ENCODE assay signal across 9 mouse cellular contexts in genomic region chr4:124984871-124985670, GRCm38 (mm10). TPM values are rescaled to one million over a fixed set of nuclear protein-coding genes. Genes with fewer than 3 reads are reported as not detected.
DNase-seq lines count a peak whose midpoint lies in the region; ATAC-seq lines count a peak whose summit lies in the region.
"Had no signal": no experiment of that assay in that cellular context is flagged by ENCODE, and none has a peak within 500 bp of the region (broad histone marks: within the 10 kb centered on the region; RNA-seq: fewer than 3 reads in every experiment).

No protein-coding gene starts in this region.

- H3K4me3 ChIP-seq in heart, embryonic 13.5 days, result peak overlapping the region; percentile 54; the same call in 1 of the 2 replicates
- peak overlapping the region; percentile 52; the same call in 1 of the 2 replicates for H3K4me3 ChIP-seq in embryonic facial prominence, embryonic 14.5 days (ENCODE audit: low read depth, low read length)
- H3K4me3 ChIP-seq: erythroblast, embryonic 14.5 days had no signal

- H3K4me2 ChIP-seq in heart, embryonic 13.5 days, result peak overlapping the region; percentile 72
- H3K4me2 ChIP-seq in embryonic facial prominence, embryonic 14.5 days (ENCODE audit: low read depth, low read length), result peak overlapping the region; percentile 72

- no peaks in the 10 kb centered on the region for H3K9me3 ChIP-seq in heart, embryonic 13.5 days
- no peaks in the 10 kb centered on the region for H3K9me3 ChIP-seq in embryonic facial prominence, embryonic 14.5 days (ENCODE audit: control insufficient read depth, low read length)

- no peak overlapping the region for H3K9ac ChIP-seq in heart, embryonic 13.5 days
- 0 out of 2 replicates have a peak overlapping the region, but pooled peaks have one; percentile 10 for H3K9ac ChIP-seq in embryonic facial prominence, embryonic 14.5 days (ENCODE audit: low read depth, low read length)

- no peak overlapping the region for H3K27ac ChIP-seq in heart, embryonic 13.5 days (replicated peaks)
- H3K27ac ChIP-seq in embryonic facial prominence, embryonic 14.5 days (replicated peaks; ENCODE audit: low read depth, low read length), result no peak overlapping the region

- peaks cover 38% of the 10 kb centered on the region for H3K4me1 ChIP-seq in heart, embryonic 13.5 days
- peaks cover 13% of the 10 kb centered on the region for H3K4me1 ChIP-seq in embryonic facial prominence, embryonic 14.5 days (ENCODE audit: control insufficient read depth, insufficient read depth, low read length)

- no peaks in the 10 kb centered on the region for H3K36me3 ChIP-seq in heart, embryonic 13.5 days
- no peaks in the 10 kb centered on the region for H3K36me3 ChIP-seq in embryonic facial prominence, embryonic 14.5 days (ENCODE audit: control insufficient read depth, insufficient read depth, low read length)

- no peak for ATAC-seq in heart, embryonic 13.5 days (ENCODE audit: extremely low read depth, insufficient number of reproducible peaks, low FRiP score, low TSS enrichment)
- no peak for ATAC-seq in embryonic facial prominence, embryonic 14.5 days (ENCODE audit: low read depth)
- ATAC-seq in inflammation-experienced regulatory T-cells, adult 6 months, result no peak

- no peak for DNase-seq in heart, adult 8-10 months (ENCODE audit: low spot score)
- peak; percentile 28 to 39 for DNase-seq in lung, adult 18-20 months
- DNase-seq in lung, postnatal 25 days (ENCODE audit: low spot score), result no peak
- DNase-seq in embryonic facial prominence, embryonic 14.5 days (ENCODE audit: low spot score), result peak; percentile 58
- DNase-seq in lung, postnatal 10 days, result peak; percentile 38
- no peak for DNase-seq in c-Kit-positive CD71-positive TER-119-positive erythroid progenitor cells, embryonic 14.5 days (ENCODE audit: low spot score)

- WGBS in heart, embryonic 13.5 days, result 9% methylated on average over 18 of the region's 18 CpGs
- 5% methylated on average over 18 of the region's 18 CpGs for WGBS in embryonic facial prominence, embryonic 14.5 days

- peaks cover 99% of the 10 kb centered on the region for H3K27me3 ChIP-seq in heart, embryonic 13.5 days (replicated peaks)
- peaks cover 82% of the 10 kb centered on the region for H3K27me3 ChIP-seq in embryonic facial prominence, embryonic 14.5 days (replicated peaks; ENCODE audit: control insufficient read depth, insufficient read depth, low read length)

RNA-seq across cellular contexts. Expression of gene Rspo1, which starts 1.2 kb away (rescaled TPM):
- polyA plus RNA-seq in heart, embryonic 13.5 days (2015; fragmentation: Nextera tagmentation; extraction: Ambion mirVana), result 7.3 and 9.1 TPM in 2 replicates
- total RNA-seq in heart, adult 8-10 months (2022), result 1 to 10 TPM; 3.1 to 6.6 (median 4.7) TPM
- 10.0 and 10.6 TPM in 2 replicates for polyA plus RNA-seq in embryonic facial prominence, embryonic 14.5 days (2014; fragmentation: Nextera tagmentation; extraction: Ambion mirVana)
- not detected for polyA plus RNA-seq in inflammation-experienced regulatory T-cells, adult 6 months (2017; shearing (Covaris generic))

RNA-seq across cellular contexts. Expression of gene Gnl2, which starts 31.3 kb away (rescaled TPM):
- polyA plus RNA-seq in heart, embryonic 13.5 days (2015; fragmentation: Nextera tagmentation; extraction: Ambion mirVana), result 54.8 and 56.4 TPM in 2 replicates
- 10 to 100 TPM; 22.9 to 32.6 (median 24.3) TPM for total RNA-seq in heart, adult 8-10 months (2022)
- polyA plus RNA-seq in embryonic facial prominence, embryonic 14.5 days (2014; fragmentation: Nextera tagmentation; extraction: Ambion mirVana), result 72.5 and 81.2 TPM in 2 replicates
- polyA plus RNA-seq in inflammation-experienced regulatory T-cells, adult 6 months (2017; shearing (Covaris generic)), result 10 to 100 TPM; 44.4 to 76.7 (median 68.9) TPM

RNA-seq across cellular contexts. Expression of gene Cdca8, which starts 46.0 kb away (rescaled TPM):
- polyA plus RNA-seq in heart, embryonic 13.5 days (2015; fragmentation: Nextera tagmentation; extraction: Ambion mirVana), result 111 and 113 TPM in 2 replicates
- 1 to 10 TPM in 1 of 4 experiments, under 1 TPM in 3; 0.69 to 1.1 (median 0.85) TPM for total RNA-seq in heart, adult 8-10 months (2022)
- polyA plus RNA-seq in embryonic facial prominence, embryonic 14.5 days (2014; fragmentation: Nextera tagmentation; extraction: Ambion mirVana), result 70.3 and 90.3 TPM in 2 replicates
- polyA plus RNA-seq in inflammation-experienced regulatory T-cells, adult 6 months (2017; shearing (Covaris generic)), result 100 to 1,000 TPM in 1 of 3 experiments, 10 to 100 TPM in 2; 12.5 to 130 (median 20.4) TPM

RNA-seq across cellular contexts. Expression of gene 9930104L06Rik, which starts 48.2 kb away (rescaled TPM):
- polyA plus RNA-seq in heart, embryonic 13.5 days (2015; fragmentation: Nextera tagmentation; extraction: Ambion mirVana), result 10.0 and 10.5 TPM in 2 replicates
- total RNA-seq in heart, adult 8-10 months (2022), result 10 to 100 TPM in 1 of 4 experiments, 1 to 10 TPM in 3; 5.8 to 11.1 (median 8.7) TPM
- 2.8 and 4.2 TPM in 2 replicates for polyA plus RNA-seq in embryonic facial prominence, embryonic 14.5 days (2014; fragmentation: Nextera tagmentation; extraction: Ambion mirVana)
- 10 to 100 TPM in 1 of 3 experiments, 1 to 10 TPM in 2; 7.3 to 13.8 (median 9.9) TPM for polyA plus RNA-seq in inflammation-experienced regulatory T-cells, adult 6 months (2017; shearing (Covaris generic))

Comparison
In these comparisons a context has a peak if more than half of its experiments do, and no peak if none do; other contexts are left out.
1. DNase-seq: peak in lung, adult 18-20 months (2 of 2), embryonic facial prominence, embryonic 14.5 days (single experiment) and lung, postnatal 10 days (single experiment); none in heart, adult 8-10 months (single experiment), lung, postnatal 25 days (single experiment) and c-Kit-positive CD71-positive TER-119-positive erythroid progenitor cells, embryonic 14.5 days (single experiment).